Mouse (Mus musculus): ENCODE data around the gene Mdm2.

DNA sequence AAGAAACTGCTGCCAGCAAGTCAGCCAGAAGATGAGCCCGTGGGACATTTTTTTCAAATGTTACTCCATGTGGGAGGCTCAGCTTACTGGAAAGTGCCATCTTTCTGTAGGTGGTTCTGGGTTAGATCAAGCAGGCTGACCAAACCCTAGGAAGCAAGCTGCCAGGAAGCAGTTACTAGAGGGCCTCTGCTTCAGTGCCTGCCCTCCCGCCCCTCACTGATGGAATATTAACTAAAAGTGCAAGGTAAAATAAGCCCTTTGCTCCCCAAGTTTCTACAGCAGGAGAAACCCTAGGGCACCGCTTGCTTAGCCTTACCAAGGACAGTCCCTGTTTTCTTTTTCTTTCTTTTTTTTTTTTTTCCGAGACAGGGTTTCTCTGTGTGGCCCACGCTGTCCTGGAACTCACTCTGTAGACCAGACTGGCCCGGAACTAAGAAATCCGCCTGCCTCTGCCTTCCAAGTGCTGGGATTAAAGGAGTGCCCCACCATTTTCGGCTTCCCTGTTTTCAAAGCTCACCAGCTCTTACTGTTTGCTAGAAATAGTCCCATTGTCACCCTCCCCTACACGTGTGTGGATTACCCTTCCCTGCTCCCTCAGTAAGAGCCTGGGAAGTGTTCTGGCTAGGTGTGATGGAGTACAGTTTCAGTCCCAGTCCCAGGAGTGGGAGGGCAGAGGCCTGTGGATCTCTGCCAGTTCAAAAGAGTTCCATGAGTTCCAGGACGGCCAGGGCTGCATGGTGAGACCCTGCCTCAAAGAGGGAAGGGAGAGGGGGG is 37.9 kb upstream of the Mdm2 start:
- no peak for TF ChIP-seq CTCF (IDR thresholded peaks at IDR 0.05; ENCODE audit: extremely low read depth, insufficient read depth, insufficient read length, insufficient replicate concordance)
- TF ChIP-seq POLR2A (IDR thresholded peaks at IDR 0.05; ENCODE audit: low read depth, low read length): no peak
